Mouse (Mus musculus) embryonic stem cell, embryonic (primary cell): ENCODE measurements around the gene Ptrh1.

Experiments used
- CTCF ChIA-PET, 4 experiments: fragments of 300-600 bp in 2 of 4; fragments of 350-600 bp in 2 of 4; sonication (Branson Sonifier 250); formaldehyde crosslinking; loops; one replicate each; lab custom pipeline; 2022; ENCODE audit warnings: inconsistent platforms in 2 of 4; lab: Charles Lee
- POLR2A ChIA-PET, 4 experiments: fragments of 300-600 bp in 2 of 4; fragments of 350-600 bp in 2 of 4; sonication (Branson Sonifier 250); formaldehyde crosslinking; loops; one replicate each; lab custom pipeline; 2022; ENCODE audit warnings: antibody characterized with exemption in 4 of 4, inconsistent platforms in 1 of 4; lab: Charles Lee

Ptrh1 gene

DNA sequence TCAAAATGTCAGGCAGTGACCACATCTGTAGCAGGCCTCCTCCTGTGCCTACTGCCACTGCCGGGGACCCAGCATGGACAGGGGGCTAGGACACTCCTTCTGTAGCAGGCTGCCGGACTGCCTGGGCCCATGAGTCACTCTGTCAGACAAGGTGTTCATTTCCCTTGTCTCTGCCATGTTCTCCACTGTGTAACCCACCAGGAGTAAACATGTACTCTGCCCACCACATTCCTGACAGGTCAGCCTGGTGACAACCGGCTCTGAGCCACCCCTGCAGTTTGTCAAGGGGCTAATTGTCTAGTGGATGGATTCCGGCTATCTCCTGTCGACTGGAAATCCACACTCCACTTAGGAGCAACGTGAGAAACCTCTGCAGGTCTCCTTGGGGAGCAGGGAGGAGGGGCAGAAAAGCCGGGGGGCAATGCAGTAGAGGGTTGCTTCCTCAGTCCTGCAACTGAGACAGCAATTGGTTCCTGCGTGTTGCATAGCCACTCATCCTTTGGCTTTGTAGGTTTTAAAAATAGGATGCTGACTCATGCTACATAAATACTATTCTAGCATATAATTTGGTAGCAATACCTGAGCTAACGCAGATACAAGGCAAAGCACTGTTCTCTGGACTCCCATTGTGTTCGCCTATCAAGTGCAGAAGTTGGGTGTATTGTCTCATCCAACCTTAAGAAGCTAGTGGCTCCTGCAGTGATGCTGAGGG is 22.8 kb downstream of the Ptrh1 start:
- POLR2A ChIA-PET = interaction anchor here in 1 of 4 experiments (0.9 to 1.6 kb wide), 3 partner anchors 9 to 130 kb away, joined by 3 to 5 read pairs (median 3); no protein-coding TSS in a partner anchor
- CTCF ChIA-PET = interaction anchor here (0.6 to 1.5 kb wide), 6 partner anchors 11 to 130 kb away, joined by 3 to 5 read pairs (median 3); no protein-coding TSS in a partner anchor

GRCm38 (mm10) chr2:32808816-32809566 is 33.4 kb downstream of the Ptrh1 start:
- POLR2A ChIA-PET = interaction anchor here in 3 of 4 experiments (0.6 to 1.5 kb wide), 4 partner anchors 12 to 123 kb away, joined by 3 read pairs; no protein-coding TSS in a partner anchor
- CTCF ChIA-PET = interaction anchor here in 2 of 4 experiments (1.0 to 1.7 kb wide), 6 partner anchors 34 to 120 kb away, joined by 3 to 6 read pairs (median 3); no protein-coding TSS in a partner anchor

DNA sequence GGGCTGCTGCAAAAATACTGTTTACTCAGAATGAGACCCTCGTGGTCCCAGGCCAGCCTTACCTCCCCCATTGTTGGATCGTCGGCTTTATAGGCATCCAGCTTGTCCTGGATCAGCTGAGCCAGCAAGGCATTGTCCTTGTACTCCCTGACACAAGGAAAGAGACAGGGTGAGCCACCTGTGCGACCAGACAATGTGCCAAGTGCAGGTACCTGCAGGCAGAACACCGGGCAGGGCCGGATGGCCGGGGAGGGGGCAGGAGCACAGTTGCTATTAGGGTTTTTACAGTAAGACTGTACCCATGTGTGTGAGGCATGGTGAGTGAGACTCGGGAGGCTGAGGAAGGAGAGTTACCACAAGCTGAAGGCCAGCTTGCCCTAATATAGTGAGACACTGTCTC is 36.4 kb downstream of the Ptrh1 start:
- ChIA-PET CTCF (interaction anchor here (0.5 to 1.6 kb wide), 6 partner anchors 30 to 116 kb away, joined by 3 to 10 read pairs (median 4); no protein-coding TSS in a partner anchor), POLR2A (interaction anchor here in 1 of 4 experiments (1.2 to 1.5 kb wide), 2 partner anchors 19 to 150 kb away, joined by 3 to 4 read pairs; partner anchors contain the start of genes Lrsam1 and Rpl12)

DNA sequence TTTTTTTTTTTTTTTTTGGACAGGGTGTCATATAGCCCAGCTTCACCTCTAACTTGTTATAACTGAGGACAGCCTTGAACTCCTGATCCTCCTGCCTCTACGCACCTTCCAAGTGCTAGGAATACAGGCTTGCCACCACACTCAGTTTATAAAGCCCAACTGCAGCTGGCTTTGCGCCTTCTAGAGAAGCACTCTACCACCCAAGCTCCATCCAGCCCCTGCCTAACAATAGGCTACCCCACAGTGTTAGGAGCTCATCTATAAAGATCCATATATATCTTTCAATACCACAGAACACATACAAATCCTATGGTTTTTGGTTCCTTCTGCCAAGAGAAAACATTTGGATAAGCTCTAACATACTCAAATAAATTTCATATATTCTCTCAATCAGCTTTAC is 40.9 kb downstream of the Ptrh1 start:
- CTCF ChIA-PET = interaction anchor here (0.7 to 2.8 kb wide), 9 partner anchors 26 to 244 kb away, joined by 3 to 10 read pairs (median 3); no protein-coding TSS in a partner anchor
- POLR2A ChIA-PET = interaction anchor here in 2 of 4 experiments (0.8 to 1.4 kb wide), 8 partner anchors 11 to 150 kb away, joined by 3 to 5 read pairs (median 3); partner anchors contain the start of genes Lrsam1 (in 2 of the 2) and Rpl12 (in 2 of the 2)

DNA sequence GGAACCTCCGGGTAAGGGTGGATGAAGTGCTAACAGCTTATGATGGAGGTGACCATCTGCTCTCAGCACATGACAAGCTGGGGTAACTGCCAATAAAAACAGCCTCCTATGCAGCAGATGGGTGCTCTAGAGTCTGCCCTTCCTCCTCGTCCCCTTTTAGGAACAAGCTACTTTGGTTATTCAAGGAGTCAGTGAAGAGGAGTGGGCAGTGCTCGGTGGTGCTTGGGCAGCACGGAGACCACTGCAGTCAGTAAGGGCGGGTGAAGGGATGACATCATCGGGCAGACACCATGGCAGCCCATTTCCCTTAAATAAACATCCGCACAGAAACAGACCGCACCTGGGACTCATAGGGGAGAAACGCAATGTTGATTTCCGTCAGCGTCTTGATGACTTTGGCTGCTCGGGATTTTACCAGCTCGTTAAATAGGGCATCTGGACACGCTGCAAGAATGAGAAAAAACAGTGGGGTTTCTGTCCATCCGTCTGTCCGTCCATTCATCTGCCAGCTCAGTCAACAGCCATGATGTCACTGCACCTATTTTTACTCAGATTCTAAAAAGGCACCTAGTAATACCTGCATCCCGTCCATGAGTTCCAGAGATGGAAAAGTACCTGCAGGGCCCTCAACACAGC is 41.5 kb downstream of the Ptrh1 start:
- ChIA-PET CTCF (interaction anchor here (0.7 to 2.8 kb wide), 11 partner anchors 25 to 1434 kb away, joined by 3 to 10 read pairs (median 3); no protein-coding TSS in a partner anchor), POLR2A (interaction anchor here in 3 of 4 experiments (0.7 to 1.4 kb wide), 9 partner anchors 15 to 180 kb away, joined by 3 to 5 read pairs (median 3); partner anchors contain the start of genes Lrsam1 (in 2 of the 3) and Rpl12 (in 2 of the 3))

GRCm38 (mm10) chr2:32817589-32817988 is 42.0 kb downstream of the Ptrh1 start:
- POLR2A ChIA-PET = interaction anchor here in 3 of 4 experiments (0.7 to 1.4 kb wide), 6 partner anchors 18 to 181 kb away, joined by 3 read pairs; partner anchors contain the start of genes Lrsam1 (in 1 of the 3) and Rpl12 (in 1 of the 3)
- CTCF ChIA-PET = interaction anchor here in 3 of 4 experiments (0.7 to 2.8 kb wide), 8 partner anchors 25 to 1434 kb away, joined by 3 to 10 read pairs (median 5); no protein-coding TSS in a partner anchor

- ChIA-PET CTCF (interaction anchor here (0.5 to 2.8 kb wide), 8 partner anchors 24 to 94 kb away, joined by 3 to 10 read pairs (median 4); no protein-coding TSS in a partner anchor), POLR2A (interaction anchor here in 2 of 4 experiments (1.1 to 2.0 kb wide), 5 partner anchors 19 to 60 kb away, joined by 3 to 5 read pairs (median 3); no protein-coding TSS in a partner anchor)
Measured at GRCm38 (mm10) chr2:32818208-32818607, 42.6 kb downstream of the Ptrh1 start.

DNA sequence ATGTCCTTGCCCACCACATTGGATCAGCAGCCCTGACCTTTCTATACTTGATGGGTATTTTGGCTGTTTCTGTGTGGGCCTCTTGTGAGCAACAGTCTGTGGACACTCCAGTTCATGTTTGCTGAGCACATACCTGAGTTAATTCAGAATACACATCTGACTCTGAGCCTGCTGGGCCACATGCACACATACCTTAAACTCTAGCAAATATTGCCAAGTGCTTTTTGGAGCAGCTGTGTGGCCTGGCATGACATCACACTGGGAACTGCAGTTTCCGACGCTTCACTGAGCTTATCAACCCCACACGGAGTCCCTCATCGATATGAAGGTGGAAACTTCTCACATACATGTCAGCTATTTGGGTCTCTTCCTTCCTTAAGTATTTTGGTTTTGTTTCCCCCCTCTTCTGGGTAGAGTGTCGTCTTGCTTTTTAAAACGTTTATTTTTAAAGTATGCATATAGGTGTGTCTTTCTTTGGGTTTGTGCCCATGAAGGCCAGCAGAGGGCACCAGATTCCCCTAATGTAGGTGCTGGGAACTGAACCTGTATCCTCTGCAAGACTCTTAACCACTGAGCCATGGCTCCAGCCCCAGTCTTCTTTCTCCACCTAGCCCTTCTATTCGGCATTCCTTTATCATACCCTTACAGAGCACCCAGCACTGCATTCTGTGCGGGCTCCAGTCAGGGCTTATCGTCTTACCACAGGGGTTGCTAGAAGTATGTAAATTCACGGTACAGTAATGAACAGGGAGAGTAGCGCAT is 45.6 kb downstream of the Ptrh1 start:
- POLR2A ChIA-PET = interaction anchor here in 1 of 4 experiments (0.8 to 1.7 kb wide), 2 partner anchors 19 to 140 kb away, joined by 3 to 4 read pairs; partner anchors contain the start of genes Lrsam1 and Rpl12
- CTCF ChIA-PET = interaction anchor here (0.6 to 2.6 kb wide), 21 partner anchors 21 to 509 kb away, joined by 3 to 12 read pairs (median 4); partner anchors contain the start of gene Cfap157 (in 1 of the 4)

- ChIA-PET CTCF (interaction anchor here (0.7 to 2.6 kb wide), 14 partner anchors 20 to 309 kb away, joined by 3 to 12 read pairs (median 4); partner anchors contain the start of gene Garnl3 (in 1 of the 4)), POLR2A (interaction anchor here in 2 of 4 experiments (0.9 to 1.2 kb wide), 2 partner anchors 16 to 30 kb away, joined by 3 read pairs; no protein-coding TSS in a partner anchor)
Measured at GRCm38 (mm10) chr2:32822643-32823042, 47.1 kb downstream of the Ptrh1 start.

DNA sequence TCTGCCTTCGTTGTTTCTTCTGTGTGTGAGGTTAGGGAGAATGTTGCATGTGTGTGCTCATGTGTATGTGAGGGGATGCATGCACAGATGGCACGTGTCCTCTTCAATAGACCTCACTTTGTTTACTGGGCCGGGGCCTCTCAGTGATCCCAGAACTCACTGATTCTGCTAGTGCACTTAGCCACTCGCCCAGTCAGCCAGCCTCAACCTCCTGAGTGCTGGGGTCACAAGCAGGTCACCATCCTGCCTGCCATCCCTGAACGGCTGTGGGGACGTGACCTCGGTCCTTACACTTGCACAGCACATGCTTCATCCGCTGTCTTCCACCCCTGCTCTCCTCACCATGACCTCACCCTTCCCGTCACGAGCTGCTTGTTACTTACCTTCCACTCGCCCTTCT is 47.6 kb downstream of the Ptrh1 start:
- ChIA-PET POLR2A (interaction anchor here in 2 of 4 experiments (0.9 to 1.2 kb wide), 2 partner anchors 15 to 30 kb away, joined by 3 read pairs; no protein-coding TSS in a partner anchor), CTCF (interaction anchor here in 3 of 4 experiments (0.7 to 2.6 kb wide), 11 partner anchors 19 to 309 kb away, joined by 3 to 12 read pairs (median 4); partner anchors contain the start of gene Garnl3 (in 1 of the 3))

DNA sequence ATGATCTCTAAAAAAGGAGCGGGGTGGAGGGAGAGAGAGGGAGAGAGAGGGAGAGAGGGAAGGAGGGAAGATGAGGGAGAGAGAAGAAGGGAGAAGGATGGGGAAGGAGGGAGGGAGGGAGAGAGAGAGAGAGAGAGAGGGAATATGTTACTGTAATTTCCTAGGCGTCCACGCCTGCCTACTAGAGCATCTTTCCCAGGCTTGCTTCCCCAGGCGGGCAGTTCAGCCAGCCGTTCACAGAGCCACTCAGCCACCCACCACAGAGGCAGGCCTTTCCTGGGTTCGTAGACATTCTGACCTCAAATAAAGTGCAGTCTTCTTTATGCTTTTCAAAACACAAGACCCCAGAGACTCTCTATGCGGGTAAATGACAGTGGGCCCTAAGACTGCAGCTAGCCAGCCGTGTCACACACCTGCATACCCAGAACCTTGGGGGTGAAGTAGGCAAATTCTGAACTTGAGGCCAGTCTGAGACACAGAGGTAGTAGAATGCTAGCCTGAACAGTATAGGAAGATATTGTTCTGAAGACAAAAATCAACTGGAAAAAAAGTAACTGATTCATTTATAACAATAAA is 48.1 kb downstream of the Ptrh1 start:
- ChIA-PET POLR2A (interaction anchor here in 1 of 4 experiments (1.2 kb wide), 1 partner anchor 15 kb away, joined by 3 read pairs; no protein-coding TSS in a partner anchor), CTCF (interaction anchor here in 1 of 4 experiments (0.7 to 2.1 kb wide), 6 partner anchors 18 to 104 kb away, joined by 3 to 10 read pairs (median 4); no protein-coding TSS in a partner anchor)

DNA sequence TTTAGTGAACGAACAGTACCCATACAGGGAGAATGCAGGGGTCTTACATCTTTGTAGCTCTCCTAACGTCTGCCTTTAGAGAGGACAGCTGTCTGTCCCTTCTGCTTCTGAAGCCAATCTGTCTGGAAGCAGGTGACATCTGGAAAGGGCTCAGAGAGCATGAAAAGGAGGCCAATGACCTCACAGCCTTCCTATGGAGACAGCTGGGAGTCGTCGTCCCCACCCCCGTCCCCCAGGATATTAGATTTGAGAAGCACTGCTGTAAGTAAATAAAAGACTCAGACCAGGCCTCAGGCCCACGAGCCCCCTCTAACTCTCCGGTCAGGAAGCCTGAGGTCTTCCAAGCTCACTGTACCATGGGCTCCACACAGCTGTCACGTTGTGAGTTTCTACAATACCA is 48.6 kb downstream of the Ptrh1 start:
- POLR2A ChIA-PET = interaction anchor here in 1 of 4 experiments (0.5 kb wide), 1 partner anchor 13 kb away, joined by 3 read pairs; no protein-coding TSS in a partner anchor
- CTCF ChIA-PET = interaction anchor here in 1 of 4 experiments (0.8 to 1.8 kb wide), 3 partner anchors 18 to 30 kb away, joined by 3 to 5 read pairs (median 3); no protein-coding TSS in a partner anchor

- CTCF ChIA-PET = interaction anchor here in 2 of 4 experiments (0.7 to 2.1 kb wide), 4 partner anchors 27 to 200 kb away, joined by 3 to 8 read pairs (median 4); no protein-coding TSS in a partner anchor
- POLR2A ChIA-PET = interaction anchor here in 1 of 4 experiments (0.5 kb wide), 1 partner anchor 12 kb away, joined by 3 read pairs; no protein-coding TSS in a partner anchor
Measured at GRCm38 (mm10) chr2:32824778-32825177, 49.2 kb downstream of the Ptrh1 start.

GRCm38 (mm10) chr2:32825796-32826195 is 50.2 kb downstream of the Ptrh1 start:
- ChIA-PET POLR2A (interaction anchor here in 1 of 4 experiments (0.6 to 1.5 kb wide), 6 partner anchors 10 to 102 kb away, joined by 3 to 5 read pairs (median 3); no protein-coding TSS in a partner anchor), CTCF (interaction anchor here in 3 of 4 experiments (0.6 to 2.1 kb wide), 5 partner anchors 12 to 102 kb away, joined by 3 to 8 read pairs (median 4); no protein-coding TSS in a partner anchor)
